35 mouse cellular contexts compared by ENCODE assay signal in genomic region chr6:127948656-127949055, GRCm38 (mm10).
"Had no signal": no experiment of that assay in that cellular context is flagged by ENCODE, and none has a peak within 500 bp of the region (broad histone marks: within the 10 kb centered on the region; RNA-seq: fewer than 3 reads in every experiment).

No protein-coding gene starts in this region.

- H3K4me2 ChIP-seq: heart, embryonic 11.5 days; heart, embryonic 12.5 days; heart, embryonic 13.5 days; heart, embryonic 15.5 days; hindbrain, embryonic 12.5 days; hindbrain, embryonic 13.5 days; hindbrain, embryonic 14.5 days; hindbrain, embryonic 15.5 days; intestine, embryonic 15.5 days; kidney, embryonic 15.5 days had no signal

- ATAC-seq: hindbrain, embryonic 16.5 days; hindbrain, postnatal 0 days; inflammation-experienced regulatory T-cells, adult 6 months; intestine, embryonic 15.5 days; intestine, embryonic 16.5 days; intestine, postnatal 0 days had no signal

- H3K4me3 ChIP-seq: heart, embryonic 10.5 days; heart, embryonic 12.5 days; heart, embryonic 13.5 days; heart, embryonic 15.5 days; hindbrain, embryonic 10.5 days; hindbrain, embryonic 12.5 days; hindbrain, embryonic 13.5 days; hindbrain, embryonic 15.5 days; intestine, embryonic 15.5 days; kidney, embryonic 15.5 days; layer of hippocampus, adult 2 months had no signal

- H3K9me3 ChIP-seq: heart, embryonic 10.5 days; heart, embryonic 12.5 days; heart, embryonic 13.5 days; heart, embryonic 15.5 days; hindbrain, embryonic 10.5 days; hindbrain, embryonic 12.5 days; hindbrain, embryonic 13.5 days; hindbrain, embryonic 15.5 days; intestine, embryonic 15.5 days; kidney, embryonic 15.5 days had no signal

- H3K27me3 ChIP-seq: heart, embryonic 15.5 days; hindbrain, embryonic 12.5 days; hindbrain, embryonic 13.5 days; hindbrain, embryonic 15.5 days; intestine, embryonic 15.5 days; kidney, embryonic 15.5 days had no signal

- H3K4me1 ChIP-seq: heart, embryonic 10.5 days; heart, embryonic 12.5 days; heart, embryonic 13.5 days; heart, embryonic 15.5 days; hindbrain, embryonic 12.5 days; hindbrain, embryonic 13.5 days; hindbrain, embryonic 15.5 days; intestine, embryonic 15.5 days; kidney, embryonic 15.5 days had no signal

- H3K27ac ChIP-seq: heart, embryonic 10.5 days; heart, embryonic 13.5 days; heart, embryonic 15.5 days; hindbrain, embryonic 10.5 days; hindbrain, embryonic 12.5 days; hindbrain, embryonic 13.5 days; hindbrain, embryonic 14.5 days; hindbrain, embryonic 15.5 days; hindbrain, postnatal 0 days; intestine, embryonic 15.5 days; kidney, embryonic 15.5 days; kidney, postnatal 0 days; layer of hippocampus, adult 2 months had no signal

- H3K9ac ChIP-seq: heart, embryonic 12.5 days; heart, embryonic 13.5 days; heart, embryonic 15.5 days; hindbrain, embryonic 12.5 days; hindbrain, embryonic 13.5 days; hindbrain, embryonic 14.5 days; hindbrain, embryonic 15.5 days; intestine, embryonic 15.5 days; kidney, embryonic 15.5 days had no signal

- DNase-seq: heart, postnatal 10 days; heart, postnatal 14 days; heart, postnatal 36 days; heart, postnatal 4 days; kidney, adult 11 months; kidney, adult 18-20 months; kidney, adult 2 months; kidney, adult 8-10 months; kidney, adult 9 months; kidney, postnatal 10 days; kidney, postnatal 14 days; kidney, postnatal 25 days; kidney, postnatal 36 days; kidney, postnatal 4 days; layer of hippocampus, adult 9-11 months; layer of hippocampus, postnatal 36 days had no signal

- H3K36me3 ChIP-seq: heart, embryonic 10.5 days; heart, embryonic 12.5 days; heart, embryonic 13.5 days; heart, embryonic 15.5 days; hindbrain, embryonic 10.5 days; hindbrain, embryonic 12.5 days; hindbrain, embryonic 13.5 days; hindbrain, embryonic 15.5 days; intestine, embryonic 15.5 days; kidney, embryonic 15.5 days had no signal
